Mouse (Mus musculus) retina, postnatal 7 days (tissue): ENCODE data around the gene Fam173a.
"Not testable (repeated sequence)": the region's sequence is repeated elsewhere in the genome, so short reads cannot be mapped to it uniquely, and the experiment has no call there.

Source experiments
- DNase-seq: peaks from one replicate; pipeline ENCODE4 v3.0.0-alpha.2; 2012; ENCODE audit warnings: low read depth, low spot score

Fam173a gene

GRCm38 (mm10) chr17:25761561-25761970 is 31.1 kb downstream of the Fam173a start:
- no peak for DNase-seq

- DNase-seq, result no peak
These were observed 32.6 kb downstream of the Fam173a start for GRCm38 (mm10) chr17:25760148-25760547.

DNA sequence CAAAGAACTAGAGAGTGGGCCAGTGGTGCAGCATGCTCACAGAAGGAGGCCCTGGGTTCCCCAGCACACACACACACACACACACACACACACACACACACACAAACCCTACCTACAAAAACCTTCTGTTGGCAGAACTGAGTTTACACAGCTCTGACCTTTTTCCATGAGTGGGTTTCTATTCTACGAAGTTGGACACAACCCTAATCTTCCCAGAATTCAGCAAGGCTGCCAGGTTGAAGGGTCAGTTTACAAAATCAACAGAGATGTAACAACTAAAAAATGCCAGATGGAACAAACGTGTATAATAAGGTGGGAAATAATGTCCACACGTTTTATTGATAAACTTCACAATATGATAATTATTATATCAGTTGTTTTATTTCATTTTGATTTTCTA is 35.0 kb downstream of the Fam173a start:
- no peak for DNase-seq

- no peak for DNase-seq
These were observed 36.1 kb downstream of the Fam173a start for GRCm38 (mm10) chr17:25756378-25757242.

GRCm38 (mm10) chr17:25755627-25756377 is 36.9 kb downstream of the Fam173a start:
- DNase-seq, result no peak

GRCm38 (mm10) chr17:25755086-25755485 is 37.6 kb downstream of the Fam173a start:
- DNase-seq, result no peak

- DNase-seq, result no peak
These were observed 38.5 kb downstream of the Fam173a start, which contains the start of gene Msln for GRCm38 (mm10) chr17:25754241-25754640. Gene Msln (minus strand): TSS chr17:25754378.

GRCm38 (mm10) chr17:25751446-25751845 is 41.3 kb downstream of the Fam173a start:
- no peak for DNase-seq

- no peak for DNase-seq
These were observed 43.4 kb downstream of the Fam173a start for GRCm38 (mm10) chr17:25749314-25749713.

DNA sequence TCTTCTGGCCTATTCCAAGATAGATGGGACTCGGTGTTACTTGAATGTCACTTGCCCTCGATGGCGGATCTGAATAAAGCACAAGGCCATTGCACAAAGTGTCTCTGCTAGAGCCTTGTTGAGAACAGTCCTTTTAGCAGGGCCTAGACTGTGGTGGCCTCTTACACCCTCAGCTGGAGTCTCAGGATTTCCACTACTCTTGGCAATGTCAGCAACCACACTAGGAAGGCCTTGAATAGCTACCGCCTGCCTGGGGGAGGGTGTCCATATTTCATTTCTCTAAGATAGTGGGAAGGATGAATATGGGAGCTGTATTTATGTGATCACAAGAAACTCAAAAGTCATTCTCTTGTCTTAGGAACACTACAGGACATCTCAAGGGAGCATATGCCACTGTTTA is 44.5 kb downstream of the Fam173a start:
- no peak for DNase-seq

DNA sequence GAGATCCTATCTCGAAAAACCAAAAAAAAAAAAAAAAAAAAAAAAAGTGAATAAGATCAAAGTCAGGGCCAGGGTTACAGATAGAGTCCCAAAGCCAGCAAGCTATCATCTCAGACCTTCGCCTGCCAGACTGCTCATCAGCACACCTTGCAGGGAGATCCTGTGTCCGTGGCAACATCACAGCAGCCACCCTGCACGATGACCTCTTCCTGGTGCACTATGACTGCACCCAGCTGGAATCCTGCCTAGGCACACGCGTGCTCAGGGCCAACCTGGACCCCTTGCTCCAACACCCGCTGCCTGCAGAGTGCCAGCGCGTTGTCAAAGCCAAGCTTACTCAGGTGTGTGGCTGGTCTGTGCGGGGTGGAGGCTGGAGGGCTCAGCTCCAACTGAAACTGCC is 48.4 kb downstream of the Fam173a start:
- DNase-seq, result no peak

DNA sequence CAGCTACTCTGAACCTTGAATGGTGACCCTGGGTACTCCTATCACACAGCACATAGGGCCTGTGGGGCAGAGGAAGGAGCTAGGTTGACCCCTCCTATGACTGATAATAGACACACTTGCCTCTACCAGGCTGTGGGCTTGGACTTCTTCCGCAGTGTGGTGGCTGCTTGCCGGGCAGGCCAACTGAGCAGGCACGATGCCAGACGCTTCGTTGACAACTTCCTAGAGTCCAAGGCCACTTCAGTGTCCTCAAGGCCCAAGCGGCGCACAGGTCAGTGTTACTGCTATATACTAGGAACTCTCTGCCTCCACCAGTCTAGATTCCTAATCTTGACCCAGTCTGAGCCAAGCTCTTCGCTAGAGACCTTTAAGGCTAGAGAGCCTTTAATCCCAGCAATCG is 48.9 kb downstream of the Fam173a start:
- DNase-seq, result no peak

DNA sequence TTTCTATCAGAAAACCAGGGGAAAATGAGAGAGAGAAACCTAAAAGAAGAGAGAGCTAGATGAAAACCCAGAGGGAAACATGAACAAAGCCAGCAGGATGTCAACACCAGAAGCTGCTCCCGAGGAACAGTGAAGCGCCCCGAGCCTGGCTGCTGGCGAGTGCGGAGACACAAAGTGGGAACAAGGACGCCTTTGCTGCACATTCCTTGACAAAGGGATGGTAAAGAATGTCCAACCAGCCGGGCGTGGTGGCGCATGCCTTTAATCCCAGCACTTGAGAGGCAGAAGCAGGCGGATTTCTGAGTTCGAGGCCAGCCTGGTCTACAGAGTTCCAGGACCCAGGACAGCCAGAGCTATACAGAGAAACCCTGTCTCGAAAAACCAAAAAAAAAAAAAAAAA is 51.2 kb downstream of the Fam173a start:
- not testable (repeated sequence) for DNase-seq
